Mouse (Mus musculus) G1E (cell line): ENCODE measurements around the gene Tmem179.

ENCODE experiments used
- CTCF ChIP-seq: IDR thresholded peaks from 2 replicates; pipeline ENCODE4 v1.5.1; 2012; ENCODE audit warnings: low read depth, low read length, inconsistent platforms, mixed read lengths
- GATA1 ChIP-seq: IDR thresholded peaks from 2 replicates; pipeline ENCODE4 v1.6.1; 2012; ENCODE audit warnings: borderline replicate concordance, low read length, inconsistent platforms, mixed read lengths

GRCm38 (mm10) chr12:112559671-112560070 lies 43.1 kb upstream of the Tmem179 start:
- TF ChIP-seq CTCF = no peak
- TF ChIP-seq GATA1 = no peak
